Mouse (Mus musculus): ENCODE results near the gene Prim2. TPM values are rescaled to one million over a fixed set of nuclear protein-coding genes. Genes with fewer than 3 reads are reported as not detected.

The Prim2 gene
- polyA plus RNA-seq, 1 experiment: 22.5 TPM

DNA sequence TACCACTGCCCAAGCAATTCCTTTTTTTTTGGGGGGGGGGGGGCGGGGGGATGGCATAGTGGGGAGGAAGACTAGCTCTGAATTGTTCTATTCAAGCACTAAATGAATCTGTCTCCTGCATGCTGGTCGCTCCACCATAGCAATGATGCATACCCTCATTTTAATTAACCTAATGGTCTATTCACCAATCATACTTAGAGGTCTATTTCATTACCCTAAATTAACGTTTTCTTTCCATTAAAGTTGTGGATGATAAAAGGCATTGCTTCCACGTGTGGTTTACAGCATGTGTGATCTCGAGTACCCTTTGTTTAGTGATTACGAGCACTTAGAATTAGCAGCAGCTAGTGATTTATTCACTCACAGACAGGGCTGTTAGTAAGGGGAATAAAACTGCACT, 81.0 kb downstream of the Prim2 start:
- no peak for TF ChIP-seq MYOG (IDR thresholded peaks at IDR 0.05; ENCODE audit: control insufficient read depth, extremely low read depth, insufficient read length)
- no peak for TF ChIP-seq MAX (IDR thresholded peaks at IDR 0.05)
- no peak for TF ChIP-seq CTCF (IDR thresholded peaks at IDR 0.05; ENCODE audit: control insufficient read depth, insufficient read depth, insufficient read length)
- TF ChIP-seq USF1 (IDR thresholded peaks at IDR 0.05; ENCODE audit: low read depth): no peak
- no peak for TF ChIP-seq FOSL1 (IDR thresholded peaks at IDR 0.05; ENCODE audit: insufficient read depth, low read length, poor library complexity, severe bottlenecking)
- no peak for TF ChIP-seq CEBPB (IDR thresholded peaks at IDR 0.05; ENCODE audit: low read depth)
- TF ChIP-seq MYOD1 (IDR thresholded peaks at IDR 0.05; ENCODE audit: control insufficient read depth, insufficient read length, low read depth): no peak
- peaks cover 1% of the 10 kb centered on the region for H3K79me3 ChIP-seq (ENCODE audit: low read depth)
- peaks cover 5% of the 10 kb centered on the region for H3K36me3 ChIP-seq (ENCODE audit: control insufficient read depth, insufficient read depth)
- no peaks in the 10 kb centered on the region for H3K79me2 ChIP-seq (ENCODE audit: control insufficient read depth, insufficient read depth)
- no peak overlapping the region for H3ac ChIP-seq (ENCODE audit: control insufficient read depth, insufficient read length, low read depth)
- no peaks in the 10 kb centered on the region for H3K27me3 ChIP-seq (ENCODE audit: control insufficient read depth, insufficient read depth, insufficient read length)
- H3K4me3 ChIP-seq (ENCODE audit: insufficient read depth, poor library complexity, severe bottlenecking): no peak overlapping the region

GRCm38 (mm10) chr1:33584590-33584978, 85.0 kb downstream of the Prim2 start:
- no peaks in the 10 kb centered on the region for H3K79me3 ChIP-seq (ENCODE audit: low read depth)
- H3K27me3 ChIP-seq (ENCODE audit: control insufficient read depth, insufficient read depth, insufficient read length): no peaks in the 10 kb centered on the region
- no peaks in the 10 kb centered on the region for H3K79me2 ChIP-seq (ENCODE audit: control insufficient read depth, insufficient read depth)
- H3K36me3 ChIP-seq (ENCODE audit: control insufficient read depth, insufficient read depth): no peaks in the 10 kb centered on the region
- H3ac ChIP-seq (ENCODE audit: control insufficient read depth, insufficient read length, low read depth): no peak overlapping the region
- H3K4me3 ChIP-seq (ENCODE audit: insufficient read depth, poor library complexity, severe bottlenecking): no peak overlapping the region
- no peak for TF ChIP-seq USF1 (IDR thresholded peaks at IDR 0.05; ENCODE audit: low read depth)

- no peak overlapping the region for H3K4me3 ChIP-seq (ENCODE audit: insufficient read depth, poor library complexity, severe bottlenecking)
- H3ac ChIP-seq (ENCODE audit: control insufficient read depth, insufficient read length, low read depth): no peak overlapping the region
- no peaks in the 10 kb centered on the region for H3K27me3 ChIP-seq (ENCODE audit: control insufficient read depth, insufficient read depth, insufficient read length)
- peak; percentile 41 for TF ChIP-seq CEBPB (IDR thresholded peaks at IDR 0.05; ENCODE audit: low read depth)
- TF ChIP-seq MAX (IDR thresholded peaks at IDR 0.05): no peak
- TF ChIP-seq MYOD1 (IDR thresholded peaks at IDR 0.05; ENCODE audit: control insufficient read depth, insufficient read length, low read depth): peak; percentile 49
- TF ChIP-seq FOSL1 (IDR thresholded peaks at IDR 0.05; ENCODE audit: insufficient read depth, low read length, poor library complexity, severe bottlenecking): no peak
- TF ChIP-seq MYOG (IDR thresholded peaks at IDR 0.05; ENCODE audit: control insufficient read depth, extremely low read depth, insufficient read length): no peak
- TF ChIP-seq USF1 (IDR thresholded peaks at IDR 0.05; ENCODE audit: low read depth): no peak
- TF ChIP-seq CTCF (IDR thresholded peaks at IDR 0.05; ENCODE audit: control insufficient read depth, insufficient read depth, insufficient read length): no peak
- no peaks in the 10 kb centered on the region for H3K36me3 ChIP-seq (ENCODE audit: control insufficient read depth, insufficient read depth)
- no peaks in the 10 kb centered on the region for H3K79me3 ChIP-seq (ENCODE audit: low read depth)
- no peaks in the 10 kb centered on the region for H3K79me2 ChIP-seq (ENCODE audit: control insufficient read depth, insufficient read depth)
Measured at GRCm38 (mm10) chr1:33583817-33584589, 85.6 kb downstream of the Prim2 start.

GRCm38 (mm10) chr1:33578593-33578992, 91.0 kb downstream of the Prim2 start:
- H3K27me3 ChIP-seq (ENCODE audit: control insufficient read depth, insufficient read depth, insufficient read length): no peaks in the 10 kb centered on the region
- H3K4me3 ChIP-seq (ENCODE audit: insufficient read depth, poor library complexity, severe bottlenecking): no peak overlapping the region
- no peak for TF ChIP-seq FOSL1 (IDR thresholded peaks at IDR 0.05; ENCODE audit: insufficient read depth, low read length, poor library complexity, severe bottlenecking)
- no peak for TF ChIP-seq MAX (IDR thresholded peaks at IDR 0.05)
- TF ChIP-seq USF1 (IDR thresholded peaks at IDR 0.05; ENCODE audit: low read depth): no peak
- no peak for TF ChIP-seq CEBPB (IDR thresholded peaks at IDR 0.05; ENCODE audit: low read depth)
- no peak for TF ChIP-seq CTCF (IDR thresholded peaks at IDR 0.05; ENCODE audit: control insufficient read depth, insufficient read depth, insufficient read length)
- H3K79me2 ChIP-seq (ENCODE audit: control insufficient read depth, insufficient read depth): no peaks in the 10 kb centered on the region
- no peaks in the 10 kb centered on the region for H3K36me3 ChIP-seq (ENCODE audit: control insufficient read depth, insufficient read depth)
- H3ac ChIP-seq (ENCODE audit: control insufficient read depth, insufficient read length, low read depth): no peak overlapping the region
- no peaks in the 10 kb centered on the region for H3K79me3 ChIP-seq (ENCODE audit: low read depth)

DNA sequence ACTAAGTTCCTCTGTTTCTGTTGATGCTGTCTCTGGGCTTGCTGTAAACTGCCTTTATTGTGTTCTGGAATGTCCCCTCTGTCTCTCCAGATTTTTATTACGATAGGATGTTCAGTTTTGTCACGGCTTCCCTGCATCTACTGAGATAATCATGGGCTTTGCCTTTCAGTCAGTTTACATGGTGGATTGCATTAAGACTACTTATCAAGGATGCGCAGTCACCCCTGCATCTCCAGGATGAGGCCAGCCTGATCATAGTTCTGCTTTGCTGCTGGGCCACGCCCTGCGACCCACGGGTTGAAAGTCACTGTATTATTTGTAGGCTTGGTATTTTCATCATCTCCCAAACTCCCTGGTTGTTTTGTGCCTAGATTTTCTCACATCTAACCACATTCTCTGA, 95.1 kb downstream of the Prim2 start:
- Histone ChIP-seq H3K27me3 (ENCODE audit: control insufficient read depth, insufficient read depth, insufficient read length) (no peaks in the 10 kb centered on the region), H3K79me2 (ENCODE audit: control insufficient read depth, insufficient read depth) (no peaks in the 10 kb centered on the region), H3K4me3 (ENCODE audit: insufficient read depth, poor library complexity, severe bottlenecking) (no peak overlapping the region), H3ac (ENCODE audit: control insufficient read depth, insufficient read length, low read depth) (no peak overlapping the region), H3K36me3 (ENCODE audit: control insufficient read depth, insufficient read depth) (no peaks in the 10 kb centered on the region), H3K79me3 (ENCODE audit: low read depth) (no peaks in the 10 kb centered on the region)
- no peak for TF ChIP-seq MYOD1 (IDR thresholded peaks at IDR 0.05; ENCODE audit: control insufficient read depth, insufficient read length, low read depth)
- TF ChIP-seq MYOG (IDR thresholded peaks at IDR 0.05; ENCODE audit: control insufficient read depth, extremely low read depth, insufficient read length): no peak
- no peak for TF ChIP-seq USF1 (IDR thresholded peaks at IDR 0.05; ENCODE audit: low read depth)
- no peak for TF ChIP-seq CTCF (IDR thresholded peaks at IDR 0.05; ENCODE audit: control insufficient read depth, insufficient read depth, insufficient read length)
- TF ChIP-seq MAX (IDR thresholded peaks at IDR 0.05): no peak
- TF ChIP-seq FOSL1 (IDR thresholded peaks at IDR 0.05; ENCODE audit: insufficient read depth, low read length, poor library complexity, severe bottlenecking): no peak
- no peak for TF ChIP-seq CEBPB (IDR thresholded peaks at IDR 0.05; ENCODE audit: low read depth)

- no peaks in the 10 kb centered on the region for H3K79me2 ChIP-seq (ENCODE audit: control insufficient read depth, insufficient read depth)
- H3K27me3 ChIP-seq (ENCODE audit: control insufficient read depth, insufficient read depth, insufficient read length): no peaks in the 10 kb centered on the region
- TF ChIP-seq CTCF (IDR thresholded peaks at IDR 0.05; ENCODE audit: control insufficient read depth, insufficient read depth, insufficient read length) (no peak), MYOD1 (IDR thresholded peaks at IDR 0.05; ENCODE audit: control insufficient read depth, insufficient read length, low read depth) (no peak), MYOG (IDR thresholded peaks at IDR 0.05; ENCODE audit: control insufficient read depth, extremely low read depth, insufficient read length) (no peak), MAX (IDR thresholded peaks at IDR 0.05) (no peak), CEBPB (IDR thresholded peaks at IDR 0.05; ENCODE audit: low read depth) (no peak), FOSL1 (IDR thresholded peaks at IDR 0.05; ENCODE audit: insufficient read depth, low read length, poor library complexity, severe bottlenecking) (no peak), USF1 (IDR thresholded peaks at IDR 0.05; ENCODE audit: low read depth) (no peak)
- H3K4me3 ChIP-seq (ENCODE audit: insufficient read depth, poor library complexity, severe bottlenecking): no peak overlapping the region
- H3K79me3 ChIP-seq (ENCODE audit: low read depth): no peaks in the 10 kb centered on the region
- no peak overlapping the region for H3ac ChIP-seq (ENCODE audit: control insufficient read depth, insufficient read length, low read depth)
- H3K36me3 ChIP-seq (ENCODE audit: control insufficient read depth, insufficient read depth): no peaks in the 10 kb centered on the region
Measured at GRCm38 (mm10) chr1:33565764-33566401, 103.7 kb downstream of the Prim2 start.

All from C2C12 (cell line).